Mouse (Mus musculus) liver, embryonic 15.5 days (tissue): Measurements from ENCODE around the gene Dcaf8. TPM values are rescaled to one million over a fixed set of nuclear protein-coding genes. Genes with fewer than 3 reads are reported as not detected.
A peak's percentile ranks its signal among the peaks of the same experiment; 100 is the strongest.
"Not testable (repeated sequence)": the region's sequence is repeated elsewhere in the genome, so short reads cannot be mapped to it uniquely, and the experiment has no call there.

Source experiments
- ATAC-seq: fragments of 200-750 bp; cut with Nextera tagmentation; 2 replicates; pipeline ENCODE4 v1.8.0; 2017; ENCODE audit warnings: moderate number of reproducible peaks, mild to moderate bottlenecking, moderate library complexity; ENCODE audit not compliant: insufficient read depth
- H3K27ac ChIP-seq: fragments of 300-500 bp; sonication (generic); replicated peaks from 2 replicates; pipeline ENCODE4 v1.5.1; 2015; ENCODE audit warnings: mild to moderate bottlenecking, inconsistent platforms
- H3K27me3 ChIP-seq: fragments of 300-500 bp; sonication (generic); 2 replicates; pipeline ENCODE4 v1.6.1; 2015; ENCODE audit warnings: mild to moderate bottlenecking, inconsistent platforms
- H3K36me3 ChIP-seq: fragments of 300-500 bp; sonication (generic); replicated peaks from 2 replicates; pipeline ENCODE4 v1.6.1; 2015; ENCODE audit warnings: moderate library complexity, mild to moderate bottlenecking, inconsistent platforms
- H3K4me1 ChIP-seq: fragments of 300-500 bp; sonication (generic); replicated peaks from 2 replicates; pipeline ENCODE4 v1.6.1; 2015; ENCODE audit warnings: inconsistent platforms
- H3K4me2 ChIP-seq: fragments of 300-500 bp; sonication (generic); 2 replicates; pipeline ENCODE4 v1.6.1; 2015; ENCODE audit warnings: moderate library complexity, mild to moderate bottlenecking, inconsistent platforms
- H3K4me3 ChIP-seq: fragments of 300-500 bp; sonication (generic); replicated peaks from 2 replicates; pipeline ENCODE4 v1.5.1; 2015; ENCODE audit warnings: mild to moderate bottlenecking, inconsistent platforms
- H3K9ac ChIP-seq: fragments of 300-500 bp; sonication (generic); 2 replicates; pipeline ENCODE4 v1.6.1; 2015; ENCODE audit warnings: moderate library complexity, mild to moderate bottlenecking, inconsistent platforms
- H3K9me3 ChIP-seq: fragments of 300-500 bp; sonication (generic); replicated peaks from 2 replicates; pipeline ENCODE4 v1.6.1; 2016; ENCODE audit warnings: inconsistent platforms
- WGBS: fragments of 180-500 bp; shearing (Covaris S2); methylation state at CpG from one replicate; pipeline ENCODE4 v1.1.7; 2015; ENCODE audit warnings: mixed read lengths; ENCODE audit not compliant: insufficient replicate concordance; 5-methylcytosine and 5-hydroxymethylcytosine counted together
- polyA plus RNA-seq: library from polyadenylated mRNA; unstranded; fragments of >200 nt; fragmentation: Nextera tagmentation; extraction: Ambion mirVana; gene quantifications from 2 replicates; pipeline ENCODE4 v1.2.1, GENCODE M21; 2015

Dcaf8 gene
- polyA plus RNA-seq, 1 experiment from 2014 or later, result 55.3 TPM

DNA sequence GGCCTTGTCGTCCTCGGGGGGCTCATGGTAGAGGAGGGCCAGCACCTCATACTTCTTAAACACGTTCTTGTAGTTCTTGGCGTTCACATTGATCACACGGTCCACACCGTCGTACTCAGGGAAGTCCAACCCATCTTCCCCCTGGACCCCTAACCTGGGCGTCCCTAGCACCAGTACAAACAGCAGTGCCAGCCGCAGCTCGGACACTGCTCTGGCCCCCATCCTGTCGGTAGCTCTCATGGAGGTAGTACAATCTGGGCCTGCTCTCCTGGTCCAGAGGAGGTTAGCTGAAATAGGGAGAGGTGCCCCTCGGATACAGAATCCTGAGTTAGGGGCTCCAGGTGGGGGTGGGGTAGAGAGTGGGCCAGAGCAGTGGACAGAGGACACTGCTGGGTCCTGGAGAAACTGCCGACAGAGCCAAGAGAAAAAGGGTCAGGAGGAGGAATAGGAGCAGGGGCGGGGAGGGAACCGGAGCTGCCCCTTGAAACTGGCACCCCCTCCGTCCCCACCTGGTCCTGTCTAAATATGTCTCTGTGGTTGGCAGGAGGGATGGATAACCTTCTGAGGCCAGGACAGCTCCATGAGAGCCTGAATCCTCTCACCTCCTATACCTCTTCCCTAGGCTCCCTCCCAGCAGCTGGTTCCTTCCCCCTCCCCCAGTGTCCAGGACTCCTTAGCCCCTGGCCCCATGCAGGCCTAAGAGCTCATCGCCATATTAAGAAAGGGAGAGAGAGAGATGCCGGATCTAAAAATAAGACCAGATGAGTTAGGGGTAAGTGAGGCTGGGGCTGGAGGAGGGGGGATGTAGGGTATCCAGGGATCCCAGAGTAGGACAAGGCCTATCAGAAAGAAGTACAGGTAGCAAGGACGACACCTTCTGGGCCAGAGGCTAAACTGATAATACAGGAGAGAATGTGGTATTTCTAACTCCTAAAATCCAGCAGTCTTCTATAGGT lies 71.8 kb downstream of the Dcaf8 start, which contains the start of gene Casq1:
Gene Casq1 (minus strand): TSS at position 418 of the 956 bp plus-strand sequence.
- no peak within 1 kb of the TSS for H3K4me2 ChIP-seq
- no peak for ATAC-seq
- no peak within 1 kb of the TSS for H3K9ac ChIP-seq
- H3K27me3 ChIP-seq, result no peaks in the 10 kb centered on the region
- no peaks in the 10 kb centered on the region for H3K9me3 ChIP-seq
- peaks cover 9% of the 10 kb centered on the region; the same call in 1 of the 2 replicates for H3K4me1 ChIP-seq
- 71% methylated on average over 17 of the region's 19 CpGs for WGBS
- H3K36me3 ChIP-seq, result no peaks in the 10 kb centered on the region
- no peak within 1 kb of the TSS for H3K27ac ChIP-seq
- no peak within 1 kb of the TSS for H3K4me3 ChIP-seq

GRCm38 (mm10) chr1:172220414-172220813 lies 72.5 kb downstream of the Dcaf8 start:
- no peaks in the 10 kb centered on the region for H3K9me3 ChIP-seq
- H3K4me2 ChIP-seq, result no peak overlapping the region
- H3K36me3 ChIP-seq, result no peaks in the 10 kb centered on the region
- 0 out of 2 replicates have a peak, but pooled peaks have one; percentile 16 for ATAC-seq
- H3K4me1 ChIP-seq, result peaks cover 9% of the 10 kb centered on the region; the same call in 1 of the 2 replicates
- H3K9ac ChIP-seq, result no peak overlapping the region
- H3K4me3 ChIP-seq, result no peak overlapping the region
- WGBS, result 56% methylated on average over 10 of the region's 10 CpGs
- H3K27ac ChIP-seq, result no peak overlapping the region
- H3K27me3 ChIP-seq, result no peaks in the 10 kb centered on the region

DNA sequence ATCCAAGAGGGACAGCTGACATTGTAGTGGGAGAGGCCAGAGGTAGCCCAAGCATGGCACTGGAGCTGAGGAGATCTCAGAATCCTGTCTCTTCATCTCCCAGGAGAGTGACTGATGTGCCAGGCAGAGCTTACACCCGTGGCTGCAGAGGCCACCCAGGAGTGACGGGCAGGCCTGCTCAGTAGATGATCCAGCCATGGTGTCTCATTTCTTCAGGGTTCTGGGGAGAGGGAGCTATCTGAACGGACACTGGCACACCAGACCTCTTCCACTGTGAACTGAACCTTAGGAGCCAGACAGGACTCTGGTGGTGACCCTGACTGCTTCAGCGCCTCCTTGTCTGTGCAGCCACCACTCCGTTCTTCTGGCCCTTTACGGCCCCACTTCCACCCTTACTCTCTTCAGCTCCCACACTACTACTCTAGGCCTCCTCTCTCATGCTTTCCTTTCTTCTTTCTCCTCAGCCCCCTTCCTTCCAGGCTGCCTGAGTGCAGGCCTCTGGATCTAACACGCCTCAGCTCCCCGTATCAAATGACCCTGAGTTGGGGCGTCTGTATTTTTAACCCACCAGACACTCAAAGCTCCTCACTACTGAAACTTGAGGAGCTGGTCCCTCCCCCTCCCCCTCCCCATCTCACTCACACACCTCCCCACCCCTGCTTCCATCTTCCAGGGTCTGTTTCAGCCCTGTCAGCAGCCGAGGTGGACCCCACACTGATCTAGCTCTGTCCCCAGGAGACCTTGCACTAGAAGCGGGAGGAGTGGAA lies 73.6 kb downstream of the Dcaf8 start:
- no peak overlapping the region for H3K4me3 ChIP-seq
- H3K36me3 ChIP-seq, result no peaks in the 10 kb centered on the region
- H3K27ac ChIP-seq, result no peak overlapping the region
- 62% methylated on average over 11 of the region's 11 CpGs for WGBS
- no peak for ATAC-seq
- peaks cover 9% of the 10 kb centered on the region; the same call in 1 of the 2 replicates for H3K4me1 ChIP-seq
- no peak overlapping the region for H3K9ac ChIP-seq
- H3K9me3 ChIP-seq, result no peaks in the 10 kb centered on the region
- H3K4me2 ChIP-seq, result no peak overlapping the region
- no peaks in the 10 kb centered on the region for H3K27me3 ChIP-seq

DNA sequence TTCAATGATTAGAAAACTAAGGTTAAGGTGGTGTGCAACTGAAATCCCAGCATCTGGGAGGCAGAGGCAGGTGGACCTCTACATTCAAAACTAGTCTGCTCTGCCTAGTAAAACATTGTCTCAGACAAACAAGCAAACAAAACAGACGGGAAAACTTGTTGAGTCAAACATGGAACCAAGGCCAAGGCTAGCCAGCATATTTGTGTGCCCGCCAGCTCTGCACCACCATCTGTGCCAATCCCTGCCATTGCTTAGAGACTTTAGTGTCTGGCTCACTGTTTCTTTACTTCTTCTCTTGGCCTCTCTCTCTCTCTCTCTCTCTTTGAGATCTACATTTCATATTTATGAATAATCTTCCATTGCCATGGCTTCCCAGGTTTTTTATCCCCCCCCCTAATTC lies 80.3 kb downstream of the Dcaf8 start:
- ATAC-seq, result no peak
- WGBS, result 58% methylated on average over 2 of the region's 2 CpGs
- Histone ChIP-seq H3K9me3 (no peaks in the 10 kb centered on the region), H3K4me3 (no peak overlapping the region), H3K27me3 (no peaks in the 10 kb centered on the region), H3K27ac (no peak overlapping the region), H3K9ac (no peak overlapping the region), H3K4me2 (no peak overlapping the region), H3K36me3 (no peaks in the 10 kb centered on the region), H3K4me1 (no peaks in the 10 kb centered on the region)

DNA sequence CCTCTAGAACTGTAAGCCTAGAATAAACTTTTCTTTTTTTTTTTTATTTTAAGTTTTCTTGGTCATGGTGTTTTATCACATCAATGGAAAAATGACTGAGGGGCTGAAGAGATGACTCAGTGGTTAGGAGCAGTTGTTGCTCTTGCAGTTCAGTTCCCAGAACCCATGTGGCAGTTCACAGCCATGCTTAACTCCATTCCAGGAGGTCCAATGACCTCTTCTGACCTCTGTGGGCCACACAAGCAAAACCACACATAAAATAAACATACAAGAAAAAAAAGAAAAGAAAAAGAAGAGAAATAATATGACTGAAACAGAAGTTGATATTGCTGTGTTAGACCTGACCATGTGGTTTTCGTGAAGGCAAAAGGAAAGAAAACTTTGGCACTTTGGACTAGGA lies 81.3 kb downstream of the Dcaf8 start:
- no peak for ATAC-seq
- Histone ChIP-seq H3K36me3 (no peaks in the 10 kb centered on the region), H3K4me1 (no peaks in the 10 kb centered on the region), H3K27ac (no peak overlapping the region), H3K4me3 (no peak overlapping the region), H3K4me2 (no peak overlapping the region), H3K9ac (no peak overlapping the region), H3K27me3 (no peaks in the 10 kb centered on the region), H3K9me3 (no peaks in the 10 kb centered on the region)
- 70% methylated on average over 1 of the region's 1 CpGs for WGBS

- ATAC-seq, result no peak
- H3K36me3 ChIP-seq, result no peaks in the 10 kb centered on the region
- H3K27ac ChIP-seq, result no peak overlapping the region
- H3K4me1 ChIP-seq, result no peaks in the 10 kb centered on the region
- 28% methylated on average over 6 of the region's 6 CpGs for WGBS
- H3K4me3 ChIP-seq, result no peak overlapping the region
- no peak overlapping the region for H3K4me2 ChIP-seq
- H3K27me3 ChIP-seq, result peaks cover 32% of the 10 kb centered on the region
- no peaks in the 10 kb centered on the region for H3K9me3 ChIP-seq
- H3K9ac ChIP-seq, result no peak overlapping the region
Observed at GRCm38 (mm10) chr1:172240945-172241708, 93.2 kb downstream of the Dcaf8 start.

- H3K36me3 ChIP-seq, result no peaks in the 10 kb centered on the region
- no peak overlapping the region for H3K4me3 ChIP-seq
- 39% methylated on average over 2 of the region's 2 CpGs for WGBS
- ATAC-seq, result no peak
- peaks cover 35% of the 10 kb centered on the region for H3K27me3 ChIP-seq
- H3K4me2 ChIP-seq, result no peak overlapping the region
- no peak overlapping the region for H3K27ac ChIP-seq
- no peaks in the 10 kb centered on the region for H3K9me3 ChIP-seq
- H3K9ac ChIP-seq, result no peak overlapping the region
- no peaks in the 10 kb centered on the region for H3K4me1 ChIP-seq
Observed at GRCm38 (mm10) chr1:172242401-172242800, 94.5 kb downstream of the Dcaf8 start.

- Histone ChIP-seq H3K9me3 (no peaks in the 10 kb centered on the region), H3K36me3 (no peaks in the 10 kb centered on the region), H3K27me3 (peaks cover 35% of the 10 kb centered on the region), H3K9ac (no peak overlapping the region), H3K4me2 (no peak overlapping the region), H3K4me3 (no peak overlapping the region), H3K4me1 (no peaks in the 10 kb centered on the region), H3K27ac (no peak overlapping the region)
- ATAC-seq, result no peak
- WGBS, result 25% methylated on average over 16 of the region's 16 CpGs
Observed at GRCm38 (mm10) chr1:172243547-172244205, 95.8 kb downstream of the Dcaf8 start.

- H3K27me3 ChIP-seq, result peaks cover 35% of the 10 kb centered on the region
- peak overlapping the region; percentile 10; the same call in 1 of the 2 replicates for H3K4me2 ChIP-seq
- not testable (repeated sequence) for H3K4me3 ChIP-seq, H3K4me1 ChIP-seq, H3K36me3 ChIP-seq, H3K9me3 ChIP-seq, H3K9ac ChIP-seq, H3K27ac ChIP-seq, ATAC-seq
- 33% methylated on average over 23 of the region's 23 CpGs for WGBS
Observed at GRCm38 (mm10) chr1:172244645-172245044, 96.8 kb downstream of the Dcaf8 start.
